Mouse (Mus musculus) CH12.LX (cell line): Measurements from ENCODE around the gene Rnf5. TPM values are rescaled to one million over a fixed set of nuclear protein-coding genes. Genes with fewer than 3 reads are reported as not detected.

Experiments
- DNase-seq: peaks from one replicate; pipeline ENCODE4 v3.0.0-alpha.2; 2013; ENCODE audit errors: extremely low read depth
- H3K27ac ChIP-seq: 2 replicates; pipeline ENCODE4 v1.5.1; 2012; ENCODE audit warnings: low read depth, mild to moderate bottlenecking, control low read depth, moderate library complexity; ENCODE audit not compliant: insufficient read depth
- H3K27me3 ChIP-seq: replicated peaks from 2 replicates; pipeline ENCODE3; 2012; ENCODE audit warnings: inconsistent platforms
- H3K36me3 ChIP-seq, 2 experiments: replicated peaks in 1 of 2; 2 replicates each; pipeline versions ENCODE3 to v1.6.1; 2012; ENCODE audit warnings: inconsistent platforms in 1 of 2, low read length in 1 of 2, mild to moderate bottlenecking in 1 of 2, mixed read lengths in 1 of 2, moderate library complexity in 1 of 2; ENCODE audit not compliant: control insufficient read depth in 1 of 2, insufficient read depth in 1 of 2
- H3K4me1 ChIP-seq, 2 experiments: 2 replicates each; pipeline ENCODE4 v1.6.1; 2012; ENCODE audit warnings: inconsistent platforms in 1 of 2, moderate library complexity in 1 of 2; ENCODE audit not compliant: insufficient read depth in 2 of 2, control insufficient read depth in 1 of 2
- H3K4me2 ChIP-seq: 2 replicates; pipeline ENCODE4 v1.6.1; 2012; ENCODE audit warnings: low read depth, mild to moderate bottlenecking, control low read depth; ENCODE audit not compliant: poor library complexity, insufficient read depth, severe bottlenecking
- H3K4me3 ChIP-seq, 3 experiments: fragments of 150-350 bp in 1 of 3; sonication (generic) in 1 of 3; replicated peaks in 1 of 3; 2 replicates each; pipeline versions ENCODE3 to v1.5.1; 2011 to 2012; ENCODE audit warnings: low read depth in 2 of 3, low read length in 2 of 3, mild to moderate bottlenecking in 2 of 3, moderate library complexity in 2 of 3, control low read depth in 1 of 3, improper control_type of control experiment in 1 of 3, inconsistent platforms in 1 of 3, mixed read lengths in 1 of 3; ENCODE audit not compliant: poor library complexity in 1 of 3
- H3K79me2 ChIP-seq: replicated peaks from 2 replicates; pipeline ENCODE4 v1.6.1; 2012; ENCODE audit warnings: mild to moderate bottlenecking, moderate library complexity; ENCODE audit not compliant: control insufficient read depth, poor library complexity, insufficient read depth, severe bottlenecking; ENCODE audit errors: extremely low read depth
- H3K9ac ChIP-seq: 2 replicates; pipeline ENCODE4 v1.6.1; 2012; ENCODE audit warnings: low read depth, mild to moderate bottlenecking, control low read depth, moderate library complexity; ENCODE audit not compliant: insufficient read depth
- H3K9me3 ChIP-seq: replicated peaks from 2 replicates; pipeline ENCODE3; 2012; ENCODE audit warnings: low read length, inconsistent platforms, mixed read lengths
- BHLHE40 ChIP-seq: IDR thresholded peaks from 2 replicates; pipeline ENCODE4 v1.6.1; 2011; ENCODE audit warnings: mild to moderate bottlenecking, low read depth, low read length, improper control_type of control experiment
- CHD1 ChIP-seq: IDR thresholded peaks from 2 replicates; pipeline ENCODE4 v1.6.1; 2012; ENCODE audit warnings: low read depth, low read length, improper control_type of control experiment, inconsistent platforms
- CTCF ChIP-seq, 2 experiments: IDR thresholded peaks in 1 of 2; conservative IDR thresholded peaks in 1 of 2; 2 replicates each; pipeline ENCODE4 v1.5.1; 2011 to 2012; ENCODE audit warnings: low read depth in 2 of 2, low read length in 2 of 2, improper control_type of control experiment in 1 of 2, inconsistent platforms in 1 of 2, mild to moderate bottlenecking in 1 of 2, moderate library complexity in 1 of 2
- E2F4 ChIP-seq: IDR thresholded peaks from 2 replicates; pipeline ENCODE4 v1.6.1; 2011; ENCODE audit warnings: low read depth, low read length, improper control_type of control experiment; ENCODE audit not compliant: insufficient replicate concordance
- ELF1 ChIP-seq: IDR thresholded peaks from 2 replicates; pipeline ENCODE4 v1.6.1; 2014; ENCODE audit warnings: low read depth, mild to moderate bottlenecking, inconsistent platforms, low read length, improper control_type of control experiment
- GABPA ChIP-seq: IDR thresholded peaks from 2 replicates; pipeline ENCODE4 v1.6.1; 2012; ENCODE audit warnings: low read depth, low read length, improper control_type of control experiment, inconsistent platforms; ENCODE audit not compliant: insufficient replicate concordance
- HCFC1 ChIP-seq: IDR thresholded peaks from 2 replicates; pipeline ENCODE4 v1.6.1; 2012; ENCODE audit warnings: low read depth, mild to moderate bottlenecking, inconsistent platforms, low read length, improper control_type of control experiment
- IRF4 ChIP-seq: IDR thresholded peaks from 2 replicates; pipeline ENCODE4 v1.6.1; 2014; ENCODE audit warnings: low read depth, mild to moderate bottlenecking, inconsistent platforms, low read length, improper control_type of control experiment
- JUN ChIP-seq: IDR thresholded peaks from 2 replicates; pipeline ENCODE4 v1.6.1; 2011; ENCODE audit warnings: low read depth, mild to moderate bottlenecking, low read length, improper control_type of control experiment, moderate library complexity; ENCODE audit not compliant: insufficient read depth
- MAFK ChIP-seq: IDR thresholded peaks from 2 replicates; pipeline ENCODE4 v1.6.1; 2011; ENCODE audit warnings: low read length, improper control_type of control experiment; ENCODE audit not compliant: insufficient replicate concordance
- MAX ChIP-seq: IDR thresholded peaks from 2 replicates; pipeline ENCODE4 v1.6.1; 2011; ENCODE audit warnings: low read length, improper control_type of control experiment
- MAZ ChIP-seq: IDR thresholded peaks from 2 replicates; pipeline ENCODE4 v1.6.1; 2012; ENCODE audit warnings: low read depth, mild to moderate bottlenecking, inconsistent platforms, low read length, improper control_type of control experiment, moderate library complexity
- MXI1 ChIP-seq: IDR thresholded peaks from 2 replicates; pipeline ENCODE4 v1.6.1; 2011; ENCODE audit warnings: mild to moderate bottlenecking, low read depth, low read length, improper control_type of control experiment
- PAX5 ChIP-seq: IDR thresholded peaks from 2 replicates; pipeline ENCODE4 v1.6.1; 2012; ENCODE audit warnings: low read length, inconsistent platforms, mixed read lengths
- RAD21 ChIP-seq: IDR thresholded peaks from 2 replicates; pipeline ENCODE4 v1.6.1; 2011; ENCODE audit warnings: low read depth, mild to moderate bottlenecking, low read length, improper control_type of control experiment, moderate library complexity
- SIN3A ChIP-seq: IDR thresholded peaks from 2 replicates; pipeline ENCODE4 v1.6.1; 2012; ENCODE audit warnings: low read length, improper control_type of control experiment, inconsistent platforms
- TBP ChIP-seq: conservative IDR thresholded peaks from 2 replicates; pipeline ENCODE4 v1.6.1; 2011; ENCODE audit warnings: low read depth, low read length, improper control_type of control experiment
- TCF12 ChIP-seq: IDR thresholded peaks from 2 replicates; pipeline ENCODE4 v1.6.1; 2014; ENCODE audit warnings: low read depth, mild to moderate bottlenecking, inconsistent platforms, low read length, improper control_type of control experiment
- USF2 ChIP-seq: conservative IDR thresholded peaks from 2 replicates; pipeline ENCODE4 v1.6.1; 2011; ENCODE audit warnings: low read depth, low read length, improper control_type of control experiment
- ZC3H11A ChIP-seq: IDR thresholded peaks from 2 replicates; pipeline ENCODE4 v1.6.1; 2012; ENCODE audit warnings: low read depth, mild to moderate bottlenecking, inconsistent platforms, low read length, improper control_type of control experiment
- ZKSCAN1 ChIP-seq: IDR thresholded peaks from 2 replicates; pipeline ENCODE4 v1.6.1; 2012; ENCODE audit warnings: low read depth, inconsistent platforms, low read length, improper control_type of control experiment, borderline replicate concordance
- ZMIZ1 ChIP-seq: IDR thresholded peaks from 2 replicates; pipeline ENCODE4 v1.6.1; 2012; ENCODE audit warnings: low read depth, mild to moderate bottlenecking, inconsistent platforms, low read length, improper control_type of control experiment
- ZNF384 ChIP-seq: IDR thresholded peaks from 2 replicates; pipeline ENCODE4 v1.6.1; 2012; ENCODE audit warnings: low read depth, low read length, improper control_type of control experiment, inconsistent platforms
- dilution Hi-C: fragments of 300-500 bp; cut with MboI; formaldehyde crosslinking; loops from 2 replicates; pipeline ENCODE4 v1.14.3; 2020; ENCODE audit warnings: low sequenced_read_pairs; ENCODE audit not compliant: extremely low pct_unique_long_range_greater_than_20kb, extremely low pct_ligation_motif_present
- in situ Hi-C: fragments of 300-500 bp; cut with MboI; formaldehyde crosslinking; loops from 3 replicates; pipeline ENCODE4 v1.14.3; 2019; ENCODE audit warnings: low sequenced_read_pairs, low pct_ligation_motif_present, low pct_unique_long_range_greater_than_20kb, mixed read lengths
- polyA plus RNA-seq: library from polyadenylated mRNA; unstranded; fragments of >175 nt; gene quantifications from 2 replicates; pipeline ENCODE4 v1.2.1, GENCODE M21; 2012; ENCODE audit warnings: low read depth; ENCODE audit not compliant: insufficient read length
- total RNA-seq, 2 experiments: library from RNA; depleted of rRNA; stranded (reverse); fragments of 300-350 nt in 1 of 2; fragments of >200 nt in 1 of 2; gene quantifications; 2 replicates each; pipeline ENCODE4 v1.2.3; 2012 to 2014

The Rnf5 gene
- total and polyA plus RNA-seq, 3 experiments: 8.4 to 35.1 (median 20.6) TPM

- Histone ChIP-seq H3K9me3 (no peaks in the 10 kb centered on the region), H3K27ac (no peak overlapping the region), H3K9ac (no peak overlapping the region), H3K4me1 (peaks cover 3 to 25% of the 10 kb centered on the region in 2 experiments; a peak in 2 of 4 replicates), H3K4me3 (peak overlapping the region in 1 of 3 experiments; percentile 82), H3K27me3 (peaks cover 4% of the 10 kb centered on the region), H3K4me2 (peak overlapping the region; percentile 77; the same call in 1 of the 2 replicates), H3K79me2 (no peaks in the 10 kb centered on the region; the same call in 1 of the 2 replicates), H3K36me3 (no peaks in the 10 kb centered on the region)
- in situ Hi-C loops: no loop called here
- no peak for TF ChIP-seq BHLHE40
- TF ChIP-seq GABPA: no peak
- DNase-seq: no peak
- dilution Hi-C loops: no loop called here
Observed at GRCm38 (mm10) chr17:34585877-34586771, 17.4 kb downstream of the Rnf5 start.

- H3K9me3 ChIP-seq: no peaks in the 10 kb centered on the region
Observed at GRCm38 (mm10) chr17:34585121-34585520, 18.4 kb downstream of the Rnf5 start.

GRCm38 (mm10) chr17:34583819-34584218 is 19.7 kb downstream of the Rnf5 start:
- Histone ChIP-seq H3K27ac (no peak overlapping the region), H3K9ac (no peak overlapping the region), H3K27me3 (peaks cover 8% of the 10 kb centered on the region), H3K4me1 (peaks cover 0 to 14% of the 10 kb centered on the region in 2 experiments; a peak in 2 of 4 replicates), H3K79me2 (no peaks in the 10 kb centered on the region; the same call in 1 of the 2 replicates), H3K4me2 (no peak overlapping the region), H3K9me3 (no peaks in the 10 kb centered on the region), H3K4me3 (no peak overlapping the region), H3K36me3 (no peaks in the 10 kb centered on the region)
- no peak for DNase-seq
- dilution Hi-C loops (no loop called here), in situ Hi-C loops (no loop called here)
- TF ChIP-seq ZKSCAN1 (no peak), MAFK (no peak), E2F4 (no peak), CHD1 (no peak), HCFC1 (no peak), ZNF384 (no peak), MXI1 (no peak), MAZ (no peak), MAX (no peak), SIN3A (no peak), ELF1 (no peak), GABPA (no peak), PAX5 (no peak), IRF4 (no peak), JUN (no peak), ZC3H11A (no peak), TCF12 (no peak), CTCF (conservative IDR thresholded peaks at IDR 0.05 in 1 of 2, IDR thresholded peaks at IDR 0.05 in 1 of 2; ENCODE audit: low read depth in 2 of 2, low read length in 2 of 2) (no peak), USF2 (no peak), TBP (no peak)

More at GRCm38 (mm10) chr17:34585121-34585520, 18.4 kb downstream of the Rnf5 start:
- Histone ChIP-seq H3K4me1 (peaks cover 0 to 15% of the 10 kb centered on the region in 2 experiments; a peak in 2 of 4 replicates), H3K36me3 (no peaks in the 10 kb centered on the region), H3K27ac (no peak overlapping the region), H3K9ac (no peak overlapping the region), H3K79me2 (no peaks in the 10 kb centered on the region; the same call in 1 of the 2 replicates), H3K27me3 (peaks cover 6% of the 10 kb centered on the region), H3K4me2 (no peak overlapping the region), H3K4me3 (no peak overlapping the region)
- dilution Hi-C loops: no loop called here
- TF ChIP-seq ZC3H11A (no peak), ZMIZ1 (no peak), RAD21 (no peak), USF2 (no peak)
- DNase-seq: no peak
- in situ Hi-C loops: no loop called here
